In genomic region chr4:32561555-32562095, GRCm38 (mm10) we compare ENCODE assay signal across 8 mouse cellular contexts. TPM values are rescaled to one million over a fixed set of nuclear protein-coding genes. Genes with fewer than 3 reads are reported as not detected.
DNase-seq lines count a peak whose midpoint lies in the region; ATAC-seq and TF ChIP-seq lines count a peak whose summit lies in the region.

No protein-coding gene starts in this region.

- 53% methylated on average over 12 of the region's 12 CpGs for WGBS in forebrain, embryonic 12.5 days
- WGBS in heart, postnatal 0 days = 36% methylated on average over 12 of the region's 12 CpGs
- 43% methylated on average over 12 of the region's 12 CpGs for whole genome bisulfite sequencing in lung, embryonic 15.5 days

- peak overlapping the region; percentile 51 for H3K27ac ChIP-seq in forebrain, embryonic 12.5 days
- peak overlapping the region; percentile 24; the same call in 1 of the 2 replicates for H3K27ac ChIP-seq in heart, postnatal 0 days (ENCODE audit: low read depth)
- H3K27ac ChIP-seq in lung, embryonic 15.5 days = 0 out of 2 replicates have a peak overlapping the region, but pooled peaks have one; percentile 2

- H3K9ac ChIP-seq in forebrain, embryonic 12.5 days = no peak overlapping the region
- no peak overlapping the region for H3K9ac ChIP-seq in heart, postnatal 0 days (replicated peaks; ENCODE audit: low read depth, low read length)
- H3K9ac ChIP-seq in lung, embryonic 15.5 days = no peak overlapping the region

- H3K36me3 ChIP-seq in E14TG2a.4 (ENCODE audit: insufficient read depth, low read length) = no peaks in the 10 kb centered on the region
- H3K36me3 ChIP-seq in forebrain, embryonic 12.5 days (replicated peaks) = peaks cover 31% of the 10 kb centered on the region
- peaks cover 12% of the 10 kb centered on the region for H3K36me3 ChIP-seq in heart, postnatal 0 days (replicated peaks; ENCODE audit: control insufficient read depth, insufficient read depth, low read length)
- peaks cover 11% of the 10 kb centered on the region; the same call in 1 of the 2 replicates for H3K36me3 ChIP-seq in lung, embryonic 15.5 days

- H3K27me3 ChIP-seq in E14TG2a.4 (ENCODE audit: insufficient read depth, low read length) = peaks cover 7% of the 10 kb centered on the region; the same call in 1 of the 2 replicates
- H3K27me3 ChIP-seq in forebrain, embryonic 12.5 days = no peaks in the 10 kb centered on the region
- no peaks in the 10 kb centered on the region for H3K27me3 ChIP-seq in heart, postnatal 0 days (ENCODE audit: control insufficient read depth, insufficient read depth, low read length)
- H3K27me3 ChIP-seq in lung, embryonic 15.5 days = no peaks in the 10 kb centered on the region

- no peak overlapping the region for H3K4me3 ChIP-seq in E14TG2a.4 (replicated peaks; ENCODE audit: low read length)
- H3K4me3 ChIP-seq in forebrain, embryonic 12.5 days (replicated peaks) = no peak overlapping the region
- H3K4me3 ChIP-seq in heart, postnatal 0 days (ENCODE audit: low read depth, low read length) = no peak overlapping the region
- H3K4me3 ChIP-seq in lung, embryonic 15.5 days = no peak overlapping the region

- DNase-seq in adrenal gland, postnatal 10 days = peak; percentile 65
- peak; percentile 61 for DNase-seq in heart, postnatal 0 days (ENCODE audit: low spot score)
- DNase-seq in kidney, postnatal 14 days = peak; percentile 53
- peak; percentile 60 for DNase-seq in right cerebral cortex, adult 18-20 months
- DNase-seq in urinary bladder, adult 18-20 months (ENCODE audit: low spot score in 2 of 2) = no peak

- peak; percentile 67 for TF ChIP-seq CTCF in E14TG2a.4 (conservative IDR thresholded peaks at IDR 0.05; ENCODE audit: low read length)
- peak; percentile 54 for TF ChIP-seq CTCF in heart, postnatal 0 days (IDR thresholded peaks at IDR 0.05; ENCODE audit: low read depth)

- no peak overlapping the region for H3K4me2 ChIP-seq in forebrain, embryonic 12.5 days
- H3K4me2 ChIP-seq in heart, postnatal 0 days (ENCODE audit: low read depth, low read length) = no peak overlapping the region
- H3K4me2 ChIP-seq in lung, embryonic 15.5 days = no peak overlapping the region

- TF ChIP-seq EP300 in heart, postnatal 0 days (IDR thresholded peaks at IDR 0.05; ENCODE audit: low read depth) = no peak

- H3K9me3 ChIP-seq in E14TG2a.4 (ENCODE audit: low read length) = no peaks in the 10 kb centered on the region
- no peaks in the 10 kb centered on the region for H3K9me3 ChIP-seq in forebrain, embryonic 12.5 days
- H3K9me3 ChIP-seq in heart, postnatal 0 days (replicated peaks; ENCODE audit: control insufficient read depth, low read length) = no peaks in the 10 kb centered on the region
- no peaks in the 10 kb centered on the region for H3K9me3 ChIP-seq in lung, embryonic 15.5 days

- ATAC-seq in forebrain, embryonic 12.5 days (ENCODE audit: low FRiP score) = peak; percentile 70; the same call in 1 of the 2 replicates
- ATAC-seq in heart, postnatal 0 days (ENCODE audit: insufficient read depth, low read depth) = peak; percentile 58; the same call in 1 of the 2 replicates
- no peak for ATAC-seq in lung, embryonic 15.5 days (ENCODE audit: borderline replicate concordance, extremely low read depth, low FRiP score, low TSS enrichment)

- H3K4me1 ChIP-seq in E14TG2a.4 (replicated peaks; ENCODE audit: low read depth, low read length) = peaks cover 23% of the 10 kb centered on the region
- H3K4me1 ChIP-seq in forebrain, embryonic 12.5 days = peaks cover 22% of the 10 kb centered on the region
- H3K4me1 ChIP-seq in heart, postnatal 0 days (ENCODE audit: control insufficient read depth, insufficient read depth) = 0 out of 2 replicates have a peak, but pooled peaks cover 10% of the 10 kb centered on the region
- peaks cover 5% of the 10 kb centered on the region; the same call in 1 of the 2 replicates for H3K4me1 ChIP-seq in lung, embryonic 15.5 days

RNA-seq across cellular contexts. Expression of gene Gja10, which starts 40.9 kb away (rescaled TPM):
- total RNA-seq in adrenal gland, postnatal 10 days (2021) = under 1 TPM in 1 of 2 experiments, not detected in 1; 0.12 TPM
- polyA plus RNA-seq in forebrain, embryonic 12.5 days (2016; fragmentation: Nextera tagmentation; extraction: Ambion mirVana) = not detected in 2 replicates
- total RNA-seq in heart, postnatal 0 days (2014; rRNA removed; ENCODE audit: low replicate concordance) = not detected in 2 replicates
- polyA plus RNA-seq in heart, postnatal 0 days (2015; fragmentation: Nextera tagmentation; extraction: Ambion mirVana) = not detected in 2 replicates
- polyA plus RNA-seq in lung, embryonic 15.5 days (2015; fragmentation: Nextera tagmentation; extraction: Ambion mirVana) = not detected in 2 replicates

RNA-seq across cellular contexts. Expression of gene Casp8ap2, which starts 53.6 kb away (rescaled TPM):
- total RNA-seq in adrenal gland, postnatal 10 days (2021) = 10 to 100 TPM in 1 of 2 experiments, 1 to 10 TPM in 1; 9.8 to 11.8 TPM
- 73.3 and 76.3 TPM in 2 replicates for polyA plus RNA-seq in forebrain, embryonic 12.5 days (2016; fragmentation: Nextera tagmentation; extraction: Ambion mirVana)
- 3.0 and 3.4 TPM in 2 replicates for total RNA-seq in heart, postnatal 0 days (2014; rRNA removed; ENCODE audit: low replicate concordance)
- 16.4 and 17.0 TPM in 2 replicates for polyA plus RNA-seq in heart, postnatal 0 days (2015; fragmentation: Nextera tagmentation; extraction: Ambion mirVana)
- 60.2 and 64.0 TPM in 2 replicates for polyA plus RNA-seq in lung, embryonic 15.5 days (2015; fragmentation: Nextera tagmentation; extraction: Ambion mirVana)

Comparison
In these comparisons a context has a peak if more than half of its experiments do, and no peak if none do; other contexts are left out.
1. DNase-seq: peak in adrenal gland, postnatal 10 days (single experiment), heart, postnatal 0 days (single experiment), kidney, postnatal 14 days (single experiment) and right cerebral cortex, adult 18-20 months (single experiment); none in urinary bladder, adult 18-20 months (0 of 2).
2. Peak in every context shown above with its lines, with median percentiles within 50 percentile points of each other: H3K27ac ChIP-seq.